Mouse (Mus musculus): ENCODE data around the gene Midn. TPM values are rescaled to one million over a fixed set of nuclear protein-coding genes. Genes with fewer than 3 reads are reported as not detected.

The Midn gene
- total RNA-seq, 2 experiments from 2014 or later = 59.4 to 68.4 TPM

DNA sequence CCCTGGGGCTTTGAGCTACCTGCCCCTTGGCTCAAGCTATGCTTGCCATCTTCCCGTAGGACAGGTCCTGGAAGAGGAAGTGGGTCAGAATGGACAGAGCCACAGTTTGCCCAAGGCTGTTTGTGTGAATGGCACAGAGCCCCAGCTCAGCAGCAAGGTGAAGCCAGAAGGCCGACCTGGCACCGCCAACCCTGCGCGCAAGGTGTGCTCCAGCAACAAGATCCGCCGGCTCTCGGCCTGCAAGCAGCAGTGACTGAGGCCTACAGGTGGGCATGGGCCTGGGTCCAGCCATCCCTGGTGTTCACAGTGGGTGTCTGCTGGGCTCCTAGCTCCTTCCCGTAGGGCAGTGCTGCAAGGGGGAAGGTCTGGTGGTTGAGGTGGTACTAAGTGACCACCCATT is 18.2 kb upstream of the Midn start:
- peak in 1 of 2 experiments; percentile 37 for DNase-seq (ENCODE audit: low spot score in 2 of 2)

- DNase-seq (ENCODE audit: low spot score in 2 of 2) = peak in 1 of 2 experiments; percentile 6
Observed at GRCm38 (mm10) chr10:80130403-80131031, 17.6 kb upstream of the Midn start.

- DNase-seq (ENCODE audit: low spot score in 2 of 2) = peak in 1 of 2 experiments; percentile 61
Observed at GRCm38 (mm10) chr10:80131316-80131951, 16.6 kb upstream of the Midn start.

GRCm38 (mm10) chr10:80131952-80132350 is 16.1 kb upstream of the Midn start:
- DNase-seq (ENCODE audit: low spot score in 2 of 2) = no peak

DNA sequence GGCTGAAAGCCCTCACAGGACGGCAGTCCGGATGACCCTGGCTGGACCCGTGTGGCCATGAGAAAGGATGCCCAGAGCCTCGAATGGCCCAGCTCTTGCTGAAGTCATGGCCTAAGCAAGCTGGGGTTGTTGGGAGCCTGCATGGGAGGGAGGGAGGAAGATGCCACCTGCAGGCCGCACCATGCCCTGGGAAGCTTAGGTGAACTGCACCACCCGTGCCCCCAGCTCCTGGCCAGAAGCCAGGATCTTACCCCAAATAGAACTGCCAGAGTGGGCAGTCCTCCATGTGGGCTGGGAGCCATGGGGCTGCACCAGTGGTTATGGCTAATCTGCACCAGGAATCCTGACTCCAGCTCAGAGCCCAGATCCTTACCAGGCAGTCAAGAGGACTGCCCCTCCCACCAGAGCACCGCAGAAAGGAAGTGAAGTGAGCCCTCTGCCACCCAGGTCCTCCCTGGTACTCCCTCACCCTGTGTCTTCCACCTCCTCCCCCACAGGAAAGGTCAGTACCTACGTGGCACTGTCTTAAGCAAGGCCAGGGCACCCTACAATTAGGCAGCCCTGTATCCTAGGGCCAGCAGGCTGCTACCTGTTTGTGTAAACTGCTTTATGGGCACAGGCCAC is 14.7 kb upstream of the Midn start:
- no peak for DNase-seq (ENCODE audit: low spot score in 2 of 2)

GRCm38 (mm10) chr10:80134421-80134820 is 13.7 kb upstream of the Midn start:
- DNase-seq (ENCODE audit: low spot score in 2 of 2) = no peak

GRCm38 (mm10) chr10:80135161-80135560 is 12.9 kb upstream of the Midn start:
- DNase-seq (ENCODE audit: low spot score in 2 of 2) = no peak

- no peak for DNase-seq (ENCODE audit: low spot score in 2 of 2)
Observed at GRCm38 (mm10) chr10:80135641-80136040, 12.4 kb upstream of the Midn start.

DNA sequence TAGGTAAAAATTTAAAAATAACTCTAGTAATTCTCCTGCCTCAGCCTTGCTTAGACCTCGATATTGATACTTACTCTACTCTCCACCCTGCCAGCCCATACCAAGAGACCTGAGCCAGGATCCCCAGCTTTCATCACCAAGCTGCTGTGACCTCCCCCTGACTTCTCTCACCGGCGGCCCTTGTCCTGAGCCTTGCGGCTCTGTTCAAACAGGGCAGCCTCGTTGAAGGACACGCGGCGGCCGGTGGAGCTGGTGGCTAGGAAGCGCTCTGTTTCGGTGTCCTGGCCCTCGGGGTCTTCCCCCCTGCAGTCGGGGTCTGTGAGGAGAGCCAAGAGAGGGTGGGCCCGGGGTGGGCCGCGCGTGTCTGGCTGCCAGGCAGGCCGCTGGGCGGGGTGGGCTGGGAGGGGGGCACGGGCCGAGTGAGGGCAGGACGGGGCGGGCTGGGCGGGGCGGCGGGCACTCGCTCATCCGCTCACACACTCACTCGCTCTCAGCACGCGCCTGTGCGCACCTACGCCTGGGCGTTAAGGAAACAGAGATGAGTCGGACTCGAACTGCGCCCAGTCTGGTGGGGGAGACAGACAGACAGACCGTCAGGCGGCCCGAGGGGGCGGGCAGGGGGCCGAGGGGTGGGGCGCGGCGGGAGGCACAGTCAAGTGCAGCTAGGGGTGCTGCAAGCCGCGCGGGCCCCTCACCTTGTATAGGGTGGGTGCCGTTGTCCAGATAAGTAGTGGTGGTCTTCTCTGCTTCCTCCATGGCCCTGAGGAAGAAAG is 11.7 kb upstream of the Midn start:
- DNase-seq (ENCODE audit: low spot score in 2 of 2) = no peak

DNA sequence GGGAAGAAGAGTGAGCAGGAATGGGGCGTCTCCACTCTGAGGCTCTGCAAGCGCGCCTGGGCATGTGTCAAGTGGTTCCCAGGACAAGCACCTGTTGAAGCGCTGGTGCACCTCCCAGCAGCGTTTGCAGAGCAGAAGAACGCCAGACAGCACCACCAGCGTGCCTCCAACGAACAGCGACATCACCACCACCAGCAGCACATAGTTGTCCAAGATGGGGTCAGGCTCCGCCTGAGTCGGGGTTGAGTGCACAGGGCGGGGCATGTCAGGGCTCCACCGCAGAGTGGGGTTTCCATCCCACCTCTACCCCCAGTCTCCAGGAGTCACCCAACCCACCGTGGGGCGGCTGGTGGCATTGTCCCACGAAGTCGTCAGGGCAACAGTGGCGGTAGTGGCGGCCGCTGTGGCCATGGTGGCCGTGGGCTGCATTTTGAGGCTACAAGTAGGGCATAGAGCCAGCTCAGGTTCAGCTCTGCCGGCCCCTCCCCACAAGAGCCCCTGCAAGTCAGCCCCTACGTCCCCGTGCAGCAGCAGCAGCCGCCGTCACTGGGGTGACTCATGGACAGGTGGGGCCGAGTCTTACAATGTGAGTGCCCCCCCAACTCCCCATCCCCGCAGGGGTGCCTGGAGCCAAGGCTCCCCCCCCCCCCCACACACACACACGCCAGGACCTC is 11.0 kb upstream of the Midn start:
- DNase-seq (ENCODE audit: low spot score in 2 of 2) = peak in 1 of 2 experiments; percentile 53

GRCm38 (mm10) chr10:80137626-80138552 is 10.2 kb upstream of the Midn start:
- DNase-seq (ENCODE audit: low spot score in 2 of 2) = peak in 1 of 2 experiments; percentile 67

DNA sequence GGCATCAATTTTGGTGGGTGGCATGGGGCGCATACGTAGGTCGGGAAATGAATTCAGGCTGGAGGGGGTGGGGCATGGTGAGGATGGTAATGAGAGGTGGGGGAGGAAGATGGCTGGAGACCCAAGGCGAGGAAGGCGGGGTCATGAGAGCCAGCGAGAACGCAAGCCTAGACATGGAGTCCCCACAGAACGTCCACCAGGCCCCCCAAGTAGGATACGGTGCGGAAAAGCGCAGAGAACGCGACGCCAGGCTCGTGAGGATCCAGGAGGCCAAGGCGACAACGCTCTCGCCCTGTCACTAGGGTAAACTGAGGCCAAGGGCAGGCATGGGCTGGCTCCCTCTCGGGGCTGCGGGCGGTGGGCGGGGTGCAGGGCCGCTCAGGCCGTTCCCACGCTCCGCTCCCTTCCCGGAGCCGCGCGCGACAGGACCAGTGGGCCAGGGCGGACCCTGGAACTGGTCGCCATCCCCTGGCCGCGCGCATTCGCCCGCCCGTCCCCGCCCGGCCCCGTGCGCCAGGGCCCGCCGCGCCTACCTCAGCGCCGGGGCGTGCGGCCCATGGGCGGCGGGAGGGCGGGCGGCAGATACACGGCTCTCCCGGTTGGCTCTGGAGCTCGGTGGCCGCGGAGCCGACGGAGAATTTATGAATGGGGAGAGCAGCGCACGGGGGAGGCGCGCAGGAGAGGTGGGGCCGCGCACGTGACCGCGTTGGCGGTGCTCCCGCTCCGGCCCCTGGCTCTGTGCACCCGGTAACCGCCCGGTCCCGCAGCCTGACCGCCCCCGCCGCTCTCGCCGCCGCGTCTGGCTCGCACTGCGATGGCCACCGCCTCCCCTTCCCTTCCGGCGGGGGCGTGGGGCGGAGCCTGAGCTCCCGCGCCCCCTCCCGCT is 9.3 kb upstream of the Midn start, which contains the start of gene Atp5d:
TSS of gene Atp5d (plus strand) at position 80 of the 886 bp plus-strand sequence.
- peak; percentile 67 to 76 for DNase-seq (ENCODE audit: low spot score in 2 of 2)

GRCm38 (mm10) chr10:80139439-80139775 is 8.7 kb upstream of the Midn start:
- no peak for DNase-seq (ENCODE audit: low spot score in 2 of 2)

DNA sequence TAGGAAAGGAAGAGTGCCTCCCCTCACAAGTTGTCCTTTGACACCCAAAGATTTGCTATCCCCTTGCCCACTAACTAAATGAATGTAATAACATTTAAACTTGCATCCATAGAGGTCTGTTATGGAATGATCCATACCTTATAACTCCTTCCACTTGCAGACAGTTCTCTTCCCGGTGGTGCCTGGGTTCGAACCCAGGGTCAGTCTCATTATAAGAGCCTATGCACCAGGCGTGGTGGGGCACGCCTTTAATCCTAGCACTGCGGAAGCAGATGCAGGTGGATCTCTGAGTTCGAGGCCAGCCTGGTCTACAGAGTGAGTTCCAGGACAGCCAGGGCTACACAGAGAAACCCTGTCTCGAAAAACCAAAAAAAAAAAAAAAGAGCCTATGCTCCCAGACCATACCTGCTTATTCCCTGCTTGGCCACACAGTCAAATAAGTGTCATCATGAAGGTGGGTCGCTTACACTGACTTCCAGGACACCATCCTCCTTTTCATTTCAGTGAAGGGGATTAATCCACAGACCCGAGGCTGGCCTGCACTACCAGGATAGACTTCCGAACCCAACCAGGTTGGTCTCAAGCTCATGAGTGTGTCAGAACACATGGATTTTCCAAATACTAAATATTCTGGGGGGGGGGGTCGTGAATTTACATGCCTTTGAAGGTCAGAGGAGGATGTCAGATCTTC is 8.0 kb upstream of the Midn start:
- DNase-seq (ENCODE audit: low spot score in 2 of 2) = no peak

GRCm38 (mm10) chr10:80140666-80141035 is 7.4 kb upstream of the Midn start, which contains the start of gene Cbarp:
Gene Cbarp (minus strand): TSS chr10:80140835.
- DNase-seq (ENCODE audit: low spot score in 2 of 2) = no peak

DNA sequence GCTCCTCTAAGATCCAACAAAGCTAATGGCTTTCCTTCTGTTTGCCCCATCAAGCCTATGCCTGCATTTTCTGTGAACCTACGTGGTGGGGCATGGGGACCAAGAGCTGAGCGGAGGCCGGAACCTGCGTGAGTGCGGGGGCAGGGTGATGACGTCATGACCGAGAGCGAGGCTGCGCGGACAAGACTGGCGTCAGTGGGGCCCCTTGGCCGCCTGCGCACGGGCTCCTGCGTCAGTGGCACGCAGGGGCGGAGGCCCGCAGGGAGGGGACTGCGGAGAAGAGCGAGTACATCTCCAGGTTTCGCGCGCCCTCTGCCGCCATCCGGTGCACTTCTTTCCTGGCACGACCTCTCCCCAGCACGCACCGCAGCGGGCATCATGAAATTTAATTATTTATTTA is 6.8 kb upstream of the Midn start:
- DNase-seq (ENCODE audit: low spot score in 2 of 2) = peak; percentile 97 to 98

GRCm38 (mm10) chr10:80141786-80142529 is 6.1 kb upstream of the Midn start:
- DNase-seq (ENCODE audit: low spot score in 2 of 2) = peak; percentile 92 to 97

DNA sequence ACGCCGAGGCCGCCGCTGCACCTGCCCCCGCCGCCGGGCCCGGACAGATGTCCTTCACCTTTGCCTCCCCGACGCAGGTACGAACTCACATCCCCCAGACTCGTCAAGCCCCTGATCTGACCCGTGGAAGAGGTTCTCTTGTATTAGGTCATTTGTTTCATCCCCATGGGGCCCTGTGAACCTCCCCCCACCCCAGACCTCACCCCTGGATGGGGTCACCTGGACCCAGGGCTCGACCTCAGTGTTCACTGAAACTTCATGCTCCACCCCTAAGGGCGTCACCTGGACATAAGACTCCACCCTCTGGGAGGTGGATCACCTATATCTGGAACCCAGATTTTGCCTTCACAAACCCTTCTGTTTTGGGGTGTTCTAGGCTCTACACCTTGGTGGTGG is 5.5 kb upstream of the Midn start:
- DNase-seq (ENCODE audit: low spot score in 2 of 2) = no peak
